Mouse (Mus musculus) retina, embryonic 14.5 days (tissue): ENCODE data around the gene Pde8a.

Experiments
- DNase-seq: peaks from one replicate; pipeline ENCODE4 v3.0.0-alpha.2; 2015; ENCODE audit warnings: low spot score

Pde8a gene

DNA sequence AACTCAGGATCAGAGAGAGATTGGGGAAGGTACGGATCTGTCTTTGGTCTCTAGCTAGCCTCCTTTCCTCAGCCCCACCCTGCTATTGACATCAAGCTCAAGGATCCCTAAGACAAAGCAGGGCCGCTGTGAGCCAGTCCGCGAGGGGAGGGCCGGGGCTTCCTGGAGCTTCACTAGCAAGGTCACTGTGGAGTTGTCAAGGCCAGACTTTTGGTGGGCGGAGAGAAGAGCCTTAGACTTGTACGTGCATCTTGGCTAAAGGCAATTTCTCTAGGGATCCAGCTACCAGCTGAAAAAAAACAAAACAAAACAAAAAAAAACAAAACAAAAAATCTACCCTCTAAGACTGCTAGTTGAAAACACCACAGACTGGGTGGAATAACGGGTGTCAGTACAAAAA is 1.6 kb upstream of the Pde8a start:
- DNase-seq = peak; percentile 35

DNA sequence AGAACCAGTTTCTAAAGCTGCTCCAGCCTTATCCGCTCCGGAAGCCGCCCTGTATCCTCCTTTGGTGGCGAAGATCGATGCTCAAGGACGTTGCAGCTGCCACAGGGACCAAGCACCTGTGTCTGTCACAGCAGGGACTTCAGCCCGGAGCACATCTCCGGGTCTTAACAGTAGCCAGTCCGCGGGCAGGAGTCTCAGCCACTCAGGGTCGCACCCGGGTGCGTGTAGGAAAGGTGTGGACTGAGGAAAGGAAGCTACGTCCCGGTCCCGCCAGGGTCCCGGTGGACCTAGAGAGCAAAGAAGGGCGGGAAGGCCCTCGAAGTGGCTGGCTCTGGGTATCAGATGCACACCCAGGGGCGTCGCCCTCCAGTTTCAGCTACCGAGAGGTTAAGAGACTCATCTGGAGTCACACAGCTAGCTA is 1.1 kb upstream of the Pde8a start:
- DNase-seq = peak; percentile 69

DNA sequence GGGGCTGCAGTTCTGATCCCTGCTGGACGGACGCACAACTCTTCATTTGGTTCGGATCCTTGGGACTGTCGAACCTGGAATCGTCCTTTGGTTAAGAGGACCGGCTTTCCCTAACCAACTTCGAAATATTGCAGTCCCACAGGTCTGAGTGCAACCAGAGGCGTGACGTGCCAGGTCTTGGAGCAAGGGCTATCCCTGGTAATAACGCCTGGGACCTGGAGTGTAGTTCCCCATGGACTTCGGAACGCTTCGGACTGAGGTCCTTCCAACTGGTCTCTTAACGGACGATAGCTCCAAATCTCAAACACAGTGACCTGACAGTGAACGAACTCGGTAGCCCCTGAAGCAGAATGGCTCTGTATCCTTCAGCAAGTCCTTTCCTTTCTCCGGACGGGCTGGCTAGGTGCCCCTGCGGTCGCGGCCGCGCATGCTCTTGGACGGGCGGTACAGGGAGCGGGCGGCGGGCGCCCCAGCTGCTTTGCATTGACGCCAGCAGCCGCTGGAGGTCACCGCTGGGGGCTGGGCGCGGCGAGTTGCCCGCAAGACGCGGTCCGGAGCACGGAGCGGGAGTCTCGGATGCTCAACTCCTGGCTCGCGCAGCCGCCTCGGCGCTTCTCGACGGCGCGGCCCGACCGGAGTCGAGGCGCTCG is 574 bp upstream of the Pde8a start:
- DNase-seq = peak; percentile 95

DNA sequence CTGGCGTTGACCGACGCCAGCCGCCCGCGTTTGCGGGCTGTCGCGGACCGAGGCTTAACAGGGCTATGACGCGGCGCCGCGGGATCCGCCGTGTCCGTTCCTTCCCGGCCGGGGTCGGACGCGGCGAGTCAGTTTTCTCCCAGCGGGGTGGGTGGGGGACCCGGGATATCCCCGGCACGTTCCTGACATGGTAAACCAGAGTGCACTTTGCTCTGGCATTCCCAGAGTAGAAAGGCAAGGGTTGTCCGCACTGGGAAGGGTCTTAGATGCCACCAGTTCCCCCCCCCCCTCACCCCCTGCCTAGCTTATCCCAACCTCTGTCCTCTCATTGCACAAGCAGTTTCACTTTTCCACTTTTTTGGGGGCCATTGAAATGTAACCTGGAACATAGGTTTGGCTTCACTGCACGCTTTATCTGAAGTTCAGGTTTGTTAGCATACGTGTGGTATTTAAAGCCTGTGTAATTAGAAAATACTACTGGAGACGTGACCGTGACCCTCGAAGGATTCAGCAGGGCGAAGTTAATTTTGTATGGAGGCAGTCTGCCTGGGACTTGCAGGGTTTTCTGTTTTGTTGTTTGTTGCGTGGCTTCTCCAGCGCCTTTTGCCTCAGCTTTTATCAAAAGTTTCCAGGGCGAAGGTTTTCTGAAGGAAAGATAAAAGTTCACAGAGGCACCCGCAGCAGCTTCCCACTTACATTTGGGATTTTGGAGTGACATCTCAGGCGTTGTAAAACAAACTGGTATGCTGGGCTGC is 934 bp downstream of the Pde8a start:
- DNase-seq = peak; percentile 24

DNA sequence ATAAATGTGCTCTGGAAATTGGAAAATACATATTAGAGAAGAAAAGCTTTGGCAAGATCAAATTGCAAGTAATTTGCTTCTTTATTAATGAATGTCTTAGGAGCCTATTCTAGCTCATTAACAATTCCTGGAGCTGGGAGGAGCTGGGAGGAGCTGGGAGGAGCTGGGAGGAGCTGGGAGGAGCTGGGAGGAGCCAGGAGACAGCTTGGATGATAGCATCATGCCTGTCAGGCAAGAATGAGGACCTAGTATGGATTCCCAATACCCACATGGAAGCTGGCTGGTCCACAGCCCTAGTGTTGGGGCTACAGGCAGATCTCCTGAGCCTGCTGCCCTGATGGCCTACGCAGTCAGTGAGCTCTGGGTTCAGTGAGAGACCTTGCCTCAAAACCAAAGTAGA is 2.6 kb downstream of the Pde8a start:
- no peak for DNase-seq

DNA sequence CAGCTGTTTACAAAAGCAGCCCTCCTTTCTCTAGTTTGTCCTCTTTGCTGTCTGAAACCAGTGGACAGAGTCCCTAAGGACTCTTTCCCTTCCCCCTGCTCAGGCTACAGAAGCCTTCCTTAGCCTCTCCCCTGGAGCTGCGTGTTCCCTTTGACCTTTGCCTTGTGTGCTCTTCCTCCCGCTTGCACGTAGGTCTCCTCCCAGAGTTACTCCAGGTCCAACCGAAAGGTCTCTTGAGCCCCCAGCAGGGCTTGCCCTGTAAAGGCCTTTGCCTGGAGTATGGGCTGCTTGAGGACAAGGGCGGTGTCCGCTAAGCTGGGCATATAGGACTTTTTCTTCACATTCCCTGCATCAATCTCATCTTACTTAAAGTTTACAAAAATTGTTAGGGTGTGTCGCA is 5.9 kb downstream of the Pde8a start:
- no peak for DNase-seq

DNA sequence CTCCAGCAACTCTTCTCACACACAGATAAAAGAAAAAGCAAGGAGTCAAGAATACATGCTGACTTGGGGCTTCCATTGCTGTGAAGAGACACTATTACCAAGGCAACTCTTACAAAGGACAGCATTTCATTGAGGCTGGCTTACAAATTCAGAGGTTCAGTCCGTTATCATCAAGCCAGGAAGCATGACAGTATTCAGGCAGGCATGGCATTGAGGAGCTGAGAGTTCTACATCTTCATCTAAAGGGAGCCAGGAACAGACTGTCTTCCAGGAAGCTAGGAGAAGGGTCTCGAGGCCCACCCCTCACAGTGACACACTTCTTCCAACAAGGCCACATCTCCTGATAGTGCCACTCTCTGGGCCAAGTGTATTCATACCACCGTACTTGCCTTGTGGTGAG is 7.0 kb downstream of the Pde8a start:
- no peak for DNase-seq

DNA sequence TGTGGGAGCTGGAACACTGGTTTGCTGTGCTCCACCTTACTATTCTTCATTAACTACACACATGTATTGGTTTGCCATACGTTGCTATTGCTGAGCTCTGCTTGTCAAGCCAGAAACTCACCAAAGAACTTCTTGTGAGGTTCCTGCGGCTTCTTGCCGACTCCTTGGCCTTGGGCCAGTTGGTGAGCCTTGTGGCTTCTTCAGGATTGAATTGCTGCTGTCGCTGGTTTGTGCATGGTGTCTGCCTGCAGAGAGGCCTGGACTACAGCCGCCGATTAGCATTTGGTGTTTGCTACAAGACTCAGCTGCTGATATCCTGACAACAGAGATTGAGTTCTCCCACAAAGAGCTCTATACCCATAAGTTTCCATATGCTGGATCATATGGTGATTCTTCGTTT is 10.9 kb downstream of the Pde8a start:
- no peak for DNase-seq

DNA sequence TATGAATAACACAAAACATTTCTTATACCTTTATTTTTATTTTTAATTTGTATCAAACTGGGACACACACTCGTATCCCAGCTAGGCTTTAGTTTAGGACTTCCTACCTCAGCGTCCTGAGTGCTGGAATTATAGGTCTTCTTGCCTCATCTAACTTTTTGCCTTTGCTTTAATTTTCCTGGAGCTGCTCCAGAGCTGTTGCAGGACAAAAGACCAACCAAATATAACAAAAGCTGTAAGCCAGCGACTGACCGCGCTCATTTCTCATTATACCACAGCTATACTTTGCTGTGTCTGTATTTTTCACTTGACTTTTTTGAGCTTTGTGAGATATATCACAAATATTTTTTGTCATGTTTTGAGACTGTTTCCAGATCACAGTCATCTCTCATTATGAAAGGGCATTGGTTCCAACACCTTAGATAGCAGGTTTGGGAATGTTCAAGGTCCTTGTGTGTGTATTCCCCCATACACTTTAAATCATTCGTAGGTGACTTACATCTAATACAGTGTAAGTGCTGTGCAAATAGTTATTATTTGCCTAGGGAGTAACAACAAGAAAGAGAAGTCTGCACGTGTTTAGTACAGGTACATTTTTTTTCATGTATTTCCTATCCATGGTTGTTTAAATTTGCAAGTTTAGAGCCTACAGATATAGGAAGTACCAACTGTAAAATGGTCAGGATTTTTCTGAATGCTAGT is 16.8 kb downstream of the Pde8a start:
- DNase-seq = no peak

DNA sequence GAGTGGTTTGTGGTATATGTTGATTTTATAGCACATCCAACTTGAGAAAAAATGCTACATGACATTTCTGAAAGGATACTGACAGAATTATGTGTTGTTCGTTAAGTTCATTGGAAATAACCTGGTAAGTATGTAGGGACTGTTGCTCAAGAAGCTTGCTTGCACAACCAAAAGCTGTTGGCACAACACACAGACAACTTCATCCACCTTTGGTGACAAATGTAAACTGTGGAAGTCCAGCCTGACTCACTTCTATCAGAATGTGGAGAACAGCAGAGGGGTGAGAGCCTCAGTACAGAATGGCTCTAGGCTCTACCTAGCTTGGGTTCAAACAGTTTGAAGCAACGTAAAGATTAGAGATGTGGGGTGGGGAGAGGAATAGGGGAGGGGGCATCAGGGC is 19.3 kb downstream of the Pde8a start:
- no peak for DNase-seq

DNA sequence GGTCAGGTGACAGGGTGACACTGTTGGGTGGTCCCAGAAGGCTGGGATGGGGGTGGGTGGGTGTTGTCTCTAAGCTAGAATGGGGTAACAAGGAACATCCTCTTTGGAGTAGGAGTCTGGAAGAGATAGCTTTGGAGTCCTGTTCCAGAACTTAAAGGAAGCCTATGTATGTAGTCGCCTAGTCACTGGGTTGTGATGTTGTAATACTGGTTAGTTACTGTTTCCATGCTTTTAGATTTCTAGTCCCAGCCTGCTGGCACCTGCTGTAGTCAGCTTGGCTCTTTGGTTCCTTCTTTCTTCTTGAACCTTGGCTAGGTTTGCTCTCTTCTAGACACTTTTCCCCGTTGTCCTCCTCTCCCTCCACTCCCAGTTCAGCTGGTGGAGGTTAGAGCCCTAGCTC is 21.7 kb downstream of the Pde8a start:
- DNase-seq = no peak

DNA sequence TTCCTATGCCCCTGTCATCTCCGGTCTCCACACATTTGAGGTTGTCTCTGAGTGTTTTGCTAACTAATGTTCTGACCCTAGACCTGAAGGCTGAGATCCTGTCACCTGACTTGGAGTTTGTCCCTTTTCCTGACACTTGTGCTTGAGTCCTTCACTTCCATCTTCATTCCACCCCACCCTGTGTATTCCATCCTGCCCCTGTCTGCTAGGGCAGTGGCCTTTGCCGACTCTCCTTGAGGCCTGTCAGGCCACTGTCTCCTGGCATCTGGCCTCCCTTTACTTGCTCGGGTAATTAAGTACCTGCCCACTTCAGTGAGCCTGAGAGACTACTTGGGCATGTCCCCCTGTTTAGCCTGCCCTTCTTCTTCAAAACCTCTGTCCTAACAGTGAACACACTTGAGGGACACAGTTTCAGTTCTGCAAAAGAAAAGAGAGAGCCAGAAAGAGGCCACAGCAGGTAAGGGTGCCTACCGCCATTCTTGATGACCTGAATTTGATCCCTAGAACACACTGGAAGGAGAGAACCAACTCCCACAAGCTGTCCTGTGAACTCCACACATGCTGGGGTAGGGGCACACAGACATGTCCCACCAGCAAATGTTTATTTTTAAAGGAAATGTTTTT is 22.3 kb downstream of the Pde8a start:
- DNase-seq = no peak

DNA sequence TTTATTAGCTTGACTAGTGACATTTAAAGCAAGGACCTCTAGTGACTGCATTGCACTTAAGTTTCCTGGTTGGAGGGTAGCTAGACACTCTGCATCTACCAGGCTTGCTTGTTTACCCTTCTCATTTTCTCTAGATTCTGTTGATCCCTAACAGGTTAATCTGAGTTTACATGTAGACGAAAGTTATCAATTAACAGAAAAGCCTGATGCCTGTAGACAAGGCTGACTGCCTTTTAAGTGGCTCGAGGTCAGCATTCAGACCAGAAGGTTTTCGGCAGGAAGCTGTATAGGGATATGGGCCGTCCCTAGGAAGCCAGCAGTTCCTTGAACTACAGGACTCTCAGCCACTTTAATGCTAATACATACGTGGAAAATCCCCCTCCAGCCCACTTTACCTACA is 30.0 kb downstream of the Pde8a start:
- no peak for DNase-seq

DNA sequence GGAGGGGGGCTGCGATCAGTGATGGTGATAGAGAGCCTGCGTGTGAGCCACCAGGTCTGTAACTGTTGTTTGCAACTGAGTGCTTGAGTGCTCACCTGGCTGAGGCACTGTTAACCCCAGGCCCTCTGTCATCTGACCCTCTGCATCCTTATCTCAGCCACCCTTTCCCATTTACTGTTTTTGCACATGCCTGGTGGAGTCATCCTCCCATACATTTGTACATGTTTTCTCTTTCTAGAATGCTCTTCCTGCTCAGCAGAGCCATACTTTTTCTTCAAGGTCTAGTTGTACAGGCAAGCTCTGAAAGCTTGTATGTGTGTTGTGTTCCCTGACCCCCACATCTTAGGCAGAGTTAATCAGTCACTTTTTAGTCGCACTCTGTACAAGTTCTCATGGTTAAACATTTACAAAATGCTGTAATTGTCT is 36.5 kb downstream of the Pde8a start:
- no peak for DNase-seq

DNA sequence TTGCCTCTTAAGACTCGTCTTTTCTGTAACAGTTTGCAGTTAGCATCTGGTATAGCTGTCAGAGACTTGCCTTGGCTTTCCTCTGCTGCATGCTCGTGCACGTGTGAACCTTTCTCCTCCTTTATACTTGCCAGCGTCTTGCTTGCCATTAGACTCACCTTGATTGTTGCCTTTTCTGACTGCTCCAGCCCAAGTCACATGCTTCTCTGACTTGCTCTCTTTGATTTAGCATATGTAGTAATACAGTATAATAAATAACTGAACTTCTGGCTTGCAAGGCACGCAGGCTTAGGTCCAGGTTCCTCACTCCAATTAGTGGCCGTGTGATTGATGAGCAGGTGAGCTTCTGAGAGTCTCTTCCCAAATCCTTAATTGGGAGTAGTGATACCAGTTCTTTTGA is 37.2 kb downstream of the Pde8a start:
- DNase-seq = no peak

DNA sequence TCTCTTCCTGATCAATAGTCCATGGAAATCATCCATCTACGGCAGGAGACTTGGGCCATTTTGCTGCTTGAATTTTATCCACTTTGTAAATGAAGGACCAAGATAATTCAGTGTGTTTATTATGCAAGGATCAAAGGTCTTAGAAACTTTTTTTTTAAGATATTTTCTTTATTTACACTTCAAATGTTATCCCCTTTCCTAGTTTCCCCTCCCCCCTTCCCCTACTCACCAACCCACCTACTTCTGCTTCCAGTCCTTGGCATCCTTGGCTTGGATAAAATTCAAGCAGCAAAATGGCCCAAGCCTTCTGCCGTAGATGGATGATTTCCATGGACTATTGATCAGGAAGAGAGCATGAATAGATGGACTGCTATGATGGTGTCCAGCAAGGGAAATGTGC is 38.1 kb downstream of the Pde8a start:
- DNase-seq = no peak

DNA sequence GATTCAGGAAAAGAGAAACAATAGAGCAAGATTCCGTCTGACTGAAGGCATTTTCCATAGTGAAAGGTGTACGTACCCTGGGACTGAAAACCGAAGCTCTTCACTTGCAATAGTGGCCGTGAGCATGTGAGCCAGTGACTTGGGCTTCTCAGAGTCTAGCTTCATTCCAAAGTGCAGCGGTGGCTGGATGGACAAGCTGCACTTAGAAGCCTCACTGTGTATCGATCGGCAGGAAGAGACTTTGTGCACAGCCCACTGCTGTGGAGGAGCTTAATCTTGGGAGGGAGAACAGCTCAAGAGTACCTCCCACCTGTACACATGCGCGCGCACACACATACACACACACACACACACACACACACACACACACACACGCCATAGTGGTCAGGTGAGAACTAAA is 39.9 kb downstream of the Pde8a start:
- no peak for DNase-seq

DNA sequence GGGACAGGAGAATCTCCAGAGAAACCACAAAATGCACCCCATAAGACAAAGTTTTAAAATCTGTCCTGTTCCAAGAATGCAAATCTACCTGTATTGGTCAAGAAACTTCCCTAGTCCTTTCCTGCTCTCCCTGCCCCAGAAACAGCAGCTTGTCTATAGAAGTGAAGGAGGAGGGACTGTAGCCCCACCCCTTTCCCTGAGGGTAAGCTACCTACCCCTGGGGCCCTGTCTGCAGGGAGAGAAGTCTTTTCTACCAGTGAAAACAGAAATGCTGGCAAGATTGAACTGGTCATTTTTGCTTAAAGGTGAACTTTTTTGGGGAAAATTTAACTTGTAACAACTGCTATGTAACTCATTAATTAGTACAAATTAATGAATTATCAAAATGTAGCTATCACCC is 41.2 kb downstream of the Pde8a start:
- DNase-seq = no peak

DNA sequence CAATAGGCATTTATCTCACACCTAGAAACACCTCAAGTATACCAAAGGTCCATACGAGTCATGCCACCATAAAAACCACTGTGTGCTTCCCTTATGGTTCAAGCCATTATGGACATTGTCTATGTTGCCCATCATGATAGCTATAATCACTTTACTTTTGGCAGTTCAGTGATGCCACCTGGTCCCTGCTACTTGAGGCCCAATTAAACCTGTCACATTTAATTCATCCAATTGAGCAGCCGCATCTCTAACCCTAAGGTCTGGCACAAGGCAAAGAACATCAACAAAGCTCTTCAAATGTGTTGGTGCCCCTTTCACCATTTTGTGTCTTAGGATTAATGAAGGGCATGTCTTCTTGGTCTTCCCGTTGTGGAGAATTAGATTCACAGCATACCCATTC is 42.1 kb downstream of the Pde8a start:
- DNase-seq = peak; percentile 37

DNA sequence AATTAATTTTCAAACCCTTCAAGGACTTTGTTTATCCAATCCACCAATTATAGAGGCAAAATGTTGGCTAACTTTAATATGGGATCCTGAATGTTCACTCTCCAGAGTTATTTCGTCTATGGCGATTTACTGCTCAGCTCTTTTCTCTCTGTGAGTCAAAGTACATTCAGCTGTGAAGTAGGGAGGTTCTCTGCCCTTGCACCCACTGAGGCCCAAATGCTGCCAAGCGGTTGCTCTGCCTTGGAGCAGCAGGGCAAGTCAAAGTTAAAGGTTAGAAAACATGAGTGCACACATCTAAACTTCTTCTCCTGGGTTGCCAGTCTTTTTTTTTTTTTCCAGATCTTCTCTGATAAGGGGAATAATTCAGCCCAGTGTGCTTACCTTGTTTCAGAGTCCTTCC is 43.4 kb downstream of the Pde8a start:
- DNase-seq = no peak

DNA sequence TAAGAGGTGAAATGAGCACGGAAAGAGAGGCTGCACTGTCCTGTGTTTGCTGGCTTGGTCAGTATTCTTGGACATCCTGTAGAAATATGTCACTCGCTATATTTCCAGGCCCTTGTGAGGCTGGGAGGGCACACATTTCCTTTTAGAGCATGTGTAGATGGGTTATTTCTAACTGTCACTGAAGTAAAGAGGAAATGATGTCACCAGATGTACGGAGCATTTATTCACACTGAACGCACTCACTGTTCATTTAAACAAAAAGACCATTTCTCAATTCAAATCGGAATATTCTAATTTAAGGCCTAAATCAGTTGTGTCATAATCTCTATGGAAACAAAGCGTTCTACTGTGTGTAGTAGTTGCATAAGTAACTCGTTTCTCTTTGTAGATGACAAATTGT is 48.2 kb downstream of the Pde8a start:
- no peak for DNase-seq

DNA sequence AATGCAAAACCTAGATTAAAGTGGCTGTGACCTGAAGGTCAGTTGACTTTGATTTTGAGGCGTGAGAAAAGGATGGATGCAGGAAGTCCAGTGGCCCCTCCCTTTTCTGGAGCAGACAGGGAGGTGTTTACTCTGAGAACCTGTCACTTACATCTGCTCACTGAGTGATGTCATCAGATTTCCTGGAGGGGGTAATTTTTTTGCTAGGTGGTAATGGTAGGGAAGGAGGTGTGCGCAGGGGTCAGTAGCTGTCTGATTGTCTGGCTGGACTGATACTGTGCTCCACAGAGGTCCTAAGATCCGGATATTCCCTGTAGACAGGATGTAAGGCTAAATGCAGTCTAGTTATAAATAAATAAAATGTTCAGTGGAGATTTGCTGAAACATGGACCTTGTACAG is 59.5 kb downstream of the Pde8a start:
- no peak for DNase-seq

DNA sequence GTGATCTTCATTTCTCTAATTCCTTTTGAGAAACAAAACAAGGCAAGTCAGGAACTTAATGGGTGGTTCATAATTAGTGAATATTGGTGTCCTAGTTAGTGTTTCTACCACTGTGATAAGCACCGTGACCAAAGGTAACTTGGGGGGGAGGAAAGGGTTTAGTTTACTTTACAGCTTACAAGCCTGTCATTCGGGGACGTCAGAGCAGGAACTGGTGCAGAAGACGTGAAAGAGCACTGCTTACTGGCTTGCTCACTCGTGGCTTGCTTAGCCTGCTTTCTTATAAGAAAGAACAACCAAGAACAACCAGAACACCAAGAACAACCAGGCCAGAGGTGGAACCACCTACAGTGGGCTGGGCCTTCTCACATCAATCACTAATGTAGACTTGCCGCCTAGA is 65.6 kb downstream of the Pde8a start:
- DNase-seq = no peak
